Mouse (Mus musculus): ENCODE results near the gene Fbxw10. TPM values are rescaled to one million over a fixed set of nuclear protein-coding genes. Genes with fewer than 3 reads are reported as not detected.

Gene Fbxw10
- under 1 TPM; 0.94 to 0.99 TPM for total RNA-seq (2021)
- long read RNA-seq, experiment 1, partial matches to known transcripts, result 0 of 2 reads
- long read RNA-seq, experiment 1, other reads (novel, unspliced or antisense), result 0 of 2 reads
- long read RNA-seq, experiment 2, result 0 reads

GRCm38 (mm10) chr11:62846961-62847654, at the start of gene Fbxw10:
Fbxw10 (plus strand) TSS chr11:62847069.
- no peak for DNase-seq

GRCm38 (mm10) chr11:62804119-62804518, 42.8 kb upstream of the Fbxw10 start:
- DNase-seq, result no peak

GRCm38 (mm10) chr11:62807965-62808364, 38.9 kb upstream of the Fbxw10 start:
- DNase-seq, result no peak

- DNase-seq, result no peak
Measured at GRCm38 (mm10) chr11:62809201-62809600, 37.7 kb upstream of the Fbxw10 start.

- DNase-seq, result no peak
Measured at GRCm38 (mm10) chr11:62812268-62812667, 34.6 kb upstream of the Fbxw10 start.

- DNase-seq, result no peak
Measured at GRCm38 (mm10) chr11:62813497-62813896, 33.4 kb upstream of the Fbxw10 start.

- DNase-seq, result no peak
Measured at GRCm38 (mm10) chr11:62813970-62814624, 32.8 kb upstream of the Fbxw10 start.

GRCm38 (mm10) chr11:62814625-62815024, 32.2 kb upstream of the Fbxw10 start:
- DNase-seq, result no peak

- DNase-seq, result no peak
Measured at GRCm38 (mm10) chr11:62815438-62815837, 31.4 kb upstream of the Fbxw10 start.

GRCm38 (mm10) chr11:62816591-62816990, 30.3 kb upstream of the Fbxw10 start:
- DNase-seq, result no peak

- DNase-seq, result no peak
Measured at GRCm38 (mm10) chr11:62819059-62819686, 27.7 kb upstream of the Fbxw10 start.

- DNase-seq, result peak; percentile 86
Measured at GRCm38 (mm10) chr11:62820059-62820541, 26.8 kb upstream of the Fbxw10 start, which contains the start of gene Trim16. Trim16 (plus strand) TSS chr11:62820231.

- peak; percentile 42 for DNase-seq
Measured at GRCm38 (mm10) chr11:62820661-62821437, 26.0 kb upstream of the Fbxw10 start.

GRCm38 (mm10) chr11:62821893-62822292, 25.0 kb upstream of the Fbxw10 start:
- peak; percentile 32 for DNase-seq

GRCm38 (mm10) chr11:62824211-62824610, 22.7 kb upstream of the Fbxw10 start:
- DNase-seq, result no peak

GRCm38 (mm10) chr11:62825222-62826105, 21.4 kb upstream of the Fbxw10 start:
- DNase-seq, result peak; percentile 24

- peak; percentile 73 for DNase-seq
Measured at GRCm38 (mm10) chr11:62826106-62826733, 20.6 kb upstream of the Fbxw10 start.

- DNase-seq, result no peak
Measured at GRCm38 (mm10) chr11:62827135-62827534, 19.7 kb upstream of the Fbxw10 start.

- DNase-seq, result no peak
Measured at GRCm38 (mm10) chr11:62827911-62828310, 19.0 kb upstream of the Fbxw10 start.

- DNase-seq, result no peak
Measured at GRCm38 (mm10) chr11:62830387-62830786, 16.5 kb upstream of the Fbxw10 start.

GRCm38 (mm10) chr11:62831906-62832305, 15.0 kb upstream of the Fbxw10 start:
- DNase-seq, result no peak

All from adrenal gland, postnatal 10 days (tissue).